Mouse (Mus musculus) T-helper 2 cell (primary cell): ENCODE measurements around the gene Mrpl55.

Experiments used
- in situ Hi-C: fragments of 300-600 bp; cut with MboI, MseI; formaldehyde crosslinking; loops from one replicate; pipeline ENCODE4 v1.15.1; 2025; ENCODE audit warnings: high pct_unique_total_duplicates

Gene Mrpl55

DNA sequence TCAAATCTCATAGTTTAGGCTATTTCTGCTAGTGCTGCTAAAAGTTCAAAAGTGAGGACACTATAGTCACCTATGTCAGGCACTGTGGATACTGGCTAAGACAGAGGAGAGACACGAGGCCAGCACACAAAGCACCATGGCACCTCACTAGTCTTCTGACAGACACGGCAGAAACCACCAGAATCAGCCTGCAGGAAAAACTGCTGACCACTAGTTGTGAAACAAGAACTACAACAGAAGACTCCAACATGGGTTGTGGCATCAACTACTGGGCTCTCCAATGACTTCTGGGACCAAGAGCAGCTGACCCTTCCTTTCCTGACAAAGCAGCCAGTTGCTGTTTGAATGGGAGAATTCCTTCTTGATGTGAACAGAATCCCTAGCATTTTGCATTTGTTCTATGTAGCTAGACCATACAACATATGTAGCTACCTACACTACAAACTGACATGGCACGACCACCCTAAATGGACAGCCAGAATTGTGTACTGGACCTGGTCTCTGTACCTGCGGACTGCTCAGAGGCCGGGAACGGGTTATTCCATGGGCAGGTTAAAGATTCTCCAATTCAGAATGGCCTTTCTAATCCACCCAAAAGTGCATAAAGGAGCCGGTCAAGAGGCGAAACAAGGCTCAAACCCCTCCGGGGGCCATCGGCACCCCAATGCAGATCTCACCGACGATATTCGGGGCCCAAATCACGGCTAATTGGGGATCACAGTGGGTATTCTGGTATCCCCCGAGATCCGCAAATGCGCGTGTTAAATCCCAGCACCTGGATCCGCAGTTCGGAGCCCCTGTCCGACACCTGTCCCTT lies 24.7 kb downstream of the Mrpl55 start:
- in situ Hi-C loops = no loop called here

- in situ Hi-C loops = no loop called here
These were observed 25.4 kb downstream of the Mrpl55 start for GRCm38 (mm10) chr11:59227604-59228121.

DNA sequence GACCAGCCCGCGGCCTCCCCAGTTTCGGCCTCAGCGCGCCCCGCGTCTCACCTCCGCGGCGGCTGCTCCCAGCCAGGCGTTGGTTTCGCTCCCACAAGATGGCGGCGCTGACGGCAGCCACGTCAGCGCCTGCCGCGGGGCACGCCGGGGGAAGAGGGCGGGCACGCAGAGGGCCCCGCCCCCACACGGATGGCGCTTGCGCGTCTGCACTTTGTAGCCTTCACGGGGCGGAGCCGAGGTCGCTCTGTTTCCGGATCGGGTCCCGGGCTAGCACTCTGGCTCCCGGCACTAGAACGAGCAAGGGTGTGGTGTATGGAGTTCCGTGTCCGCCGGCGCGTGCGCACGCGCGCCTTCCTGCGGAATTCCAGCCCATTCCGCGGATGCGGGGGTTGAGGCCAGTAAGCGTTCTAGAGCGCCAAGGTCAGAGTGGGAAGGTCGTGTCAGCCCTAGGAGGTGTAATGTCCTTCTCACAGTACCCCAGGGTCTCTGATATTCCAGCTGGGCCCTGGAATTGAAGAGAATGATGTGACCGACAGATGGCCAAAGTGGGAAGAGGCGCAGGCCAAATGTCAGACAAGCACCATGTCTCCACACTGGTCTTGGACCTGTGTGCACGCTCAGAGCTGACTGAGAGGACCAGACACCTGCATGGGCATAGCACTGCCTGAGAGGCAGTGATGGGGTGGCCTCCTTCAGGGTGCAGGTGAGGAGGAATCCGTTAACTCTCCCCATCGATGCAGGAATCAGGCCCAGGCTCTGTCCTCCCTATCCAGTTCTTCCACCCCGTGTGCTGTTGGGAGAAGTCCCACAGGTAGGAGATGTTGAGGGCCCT lies 26.1 kb downstream of the Mrpl55 start, which contains the start of gene Arf1:
Gene Arf1, minus strand, starts transcription at position 149 of the 832 bp plus-strand sequence.
- in situ Hi-C loops = no loop called here

DNA sequence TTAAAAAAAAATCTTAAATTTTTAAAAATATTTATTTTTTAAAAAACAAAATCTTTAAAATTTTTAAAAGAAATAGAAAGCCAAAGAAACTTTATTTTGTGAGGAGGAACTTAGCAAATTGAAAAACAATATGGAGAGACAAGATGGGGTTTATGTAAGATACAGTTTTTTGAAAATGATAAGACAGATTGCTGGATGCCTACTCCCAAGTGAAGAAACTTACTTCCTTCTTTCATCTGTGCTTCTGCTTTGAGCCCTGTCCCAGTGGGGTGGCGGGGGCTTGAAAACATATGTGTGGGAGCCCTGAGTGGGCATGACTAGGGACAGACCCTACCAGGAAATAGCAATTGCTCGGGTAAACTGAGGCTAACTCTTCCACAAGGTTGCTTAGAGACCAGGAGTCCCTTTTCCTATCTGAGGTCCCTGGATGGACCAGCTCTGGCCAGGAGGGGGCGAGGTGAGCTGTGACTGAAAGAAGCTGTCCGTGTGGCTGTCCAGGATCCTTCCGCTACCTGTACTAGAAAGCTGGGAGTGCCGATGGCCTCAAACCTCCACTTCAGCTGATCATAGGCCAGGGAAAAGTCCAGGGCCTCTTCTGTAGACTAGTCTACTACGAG lies 28.0 kb downstream of the Mrpl55 start:
- in situ Hi-C loops = no loop called here

- in situ Hi-C loops = no loop called here
These were observed 30.5 kb downstream of the Mrpl55 start for GRCm38 (mm10) chr11:59232797-59233196.

GRCm38 (mm10) chr11:59238525-59239427 lies 36.5 kb downstream of the Mrpl55 start:
- in situ Hi-C loops = no loop called here

GRCm38 (mm10) chr11:59239428-59239785 lies 37.1 kb downstream of the Mrpl55 start:
- in situ Hi-C loops = no loop called here

DNA sequence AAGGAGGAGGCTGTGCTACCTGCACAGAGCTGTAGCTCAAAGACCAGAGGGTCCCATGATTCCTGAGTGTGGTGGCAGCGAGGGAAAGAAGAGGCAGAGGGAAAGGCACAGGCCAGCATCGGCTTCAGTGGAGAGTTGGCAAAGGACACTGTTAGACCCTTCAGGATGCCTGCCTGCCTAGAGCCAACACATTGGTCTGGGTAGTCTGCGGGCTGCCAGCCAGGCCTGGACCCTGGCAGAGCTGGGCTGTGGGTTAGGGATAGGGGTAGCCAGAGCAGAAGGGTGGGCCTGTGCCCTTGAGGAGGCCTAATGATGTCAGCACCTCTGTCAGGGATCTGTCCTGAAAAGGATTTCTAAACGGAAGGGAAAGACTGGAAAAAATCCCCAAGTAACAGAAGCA lies 37.5 kb downstream of the Mrpl55 start:
- in situ Hi-C loops = no loop called here

- in situ Hi-C loops = no loop called here
These were observed 39.6 kb downstream of the Mrpl55 start for GRCm38 (mm10) chr11:59241841-59242240.

DNA sequence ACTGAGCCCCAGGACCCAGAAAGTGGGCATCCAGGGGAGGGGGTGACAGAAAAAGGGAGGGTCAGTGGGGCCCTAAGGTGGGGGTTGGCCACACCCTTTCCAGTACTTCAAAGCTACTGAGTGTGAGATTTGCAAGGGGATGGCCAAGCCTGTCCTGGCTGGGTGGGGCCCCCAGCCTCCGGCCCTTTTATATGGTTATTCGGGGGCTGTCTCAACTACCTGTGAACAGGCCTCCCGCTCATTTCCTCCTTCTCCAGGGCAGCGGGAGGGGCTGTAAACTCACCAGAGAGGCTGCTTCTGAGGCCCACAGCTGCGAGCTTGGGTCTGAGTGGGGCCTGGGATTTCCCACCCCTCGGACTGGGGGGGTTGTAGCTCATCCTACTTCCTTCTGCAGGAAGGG lies 41.6 kb downstream of the Mrpl55 start:
- in situ Hi-C loops = no loop called here

GRCm38 (mm10) chr11:59248101-59248500 lies 45.8 kb downstream of the Mrpl55 start:
- in situ Hi-C loops = no loop called here
